Mouse (Mus musculus): ENCODE data around the gene Smad3. TPM values are rescaled to one million over a fixed set of nuclear protein-coding genes. Genes with fewer than 3 reads are reported as not detected.
A peak's percentile ranks its signal among the peaks of the same experiment; 100 is the strongest.

Smad3 gene
- polyA plus RNA-seq, 1 experiment from 2014 or later, result 5.3 TPM

- DNase-seq (ENCODE audit: low spot score), result no peak
- Histone ChIP-seq H3K9me3 (ENCODE audit: control insufficient read depth, low read length) (no peaks in the 10 kb centered on the region), H3K9ac (ENCODE audit: low read length) (no peak overlapping the region), H3K4me1 (replicated peaks; ENCODE audit: control insufficient read depth, insufficient read depth) (no peaks in the 10 kb centered on the region), H3K27me3 (ENCODE audit: control insufficient read depth, insufficient read depth, low read length) (no peaks in the 10 kb centered on the region), H3K27ac (replicated peaks) (no peak overlapping the region), H3K36me3 (ENCODE audit: control insufficient read depth, insufficient read depth, low read length) (peaks cover 2% of the 10 kb centered on the region; the same call in 1 of the 2 replicates), H3K4me2 (replicated peaks; ENCODE audit: low read depth) (no peak overlapping the region), H3K4me3 (ENCODE audit: low read depth, low read length) (no peak overlapping the region)
- ATAC-seq (ENCODE audit: low FRiP score, low TSS enrichment), result no peak
- TF ChIP-seq EP300 (optimal IDR thresholded peaks at IDR 0.05) (no peak), CTCF (IDR thresholded peaks at IDR 0.05; ENCODE audit: low read depth) (peak; percentile 47)
- 91% methylated on average over 4 of the region's 4 CpGs for WGBS
Observed at GRCm38 (mm10) chr9:63632045-63632444, 125.7 kb downstream of the Smad3 start.

GRCm38 (mm10) chr9:63625090-63625756 is 132.6 kb downstream of the Smad3 start:
- TF ChIP-seq EP300 (optimal IDR thresholded peaks at IDR 0.05), result no peak
- no peak for TF ChIP-seq CTCF (IDR thresholded peaks at IDR 0.05; ENCODE audit: low read depth)

GRCm38 (mm10) chr9:63623895-63624569 is 133.8 kb downstream of the Smad3 start:
- Histone ChIP-seq H3K36me3 (ENCODE audit: control insufficient read depth, insufficient read depth, low read length) (peaks cover 9% of the 10 kb centered on the region), H3K27me3 (ENCODE audit: control insufficient read depth, insufficient read depth, low read length) (no peaks in the 10 kb centered on the region), H3K4me2 (replicated peaks; ENCODE audit: low read depth) (no peak overlapping the region), H3K4me1 (replicated peaks; ENCODE audit: control insufficient read depth, insufficient read depth) (no peaks in the 10 kb centered on the region), H3K9ac (ENCODE audit: low read length) (no peak overlapping the region), H3K4me3 (ENCODE audit: low read depth, low read length) (no peak overlapping the region), H3K9me3 (ENCODE audit: control insufficient read depth, low read length) (no peaks in the 10 kb centered on the region), H3K27ac (replicated peaks) (no peak overlapping the region)
- ATAC-seq (ENCODE audit: low FRiP score, low TSS enrichment), result no peak
- no peak for DNase-seq (ENCODE audit: low spot score)
- WGBS, result 81% methylated on average over 15 of the region's 15 CpGs
- TF ChIP-seq CTCF (IDR thresholded peaks at IDR 0.05; ENCODE audit: low read depth), result peak; percentile 24
- TF ChIP-seq EP300 (optimal IDR thresholded peaks at IDR 0.05), result no peak

More at GRCm38 (mm10) chr9:63625090-63625756, 132.6 kb downstream of the Smad3 start:
- Histone ChIP-seq H3K4me3 (ENCODE audit: low read depth, low read length) (no peak overlapping the region), H3K27me3 (ENCODE audit: control insufficient read depth, insufficient read depth, low read length) (no peaks in the 10 kb centered on the region), H3K27ac (replicated peaks) (no peak overlapping the region), H3K4me1 (replicated peaks; ENCODE audit: control insufficient read depth, insufficient read depth) (no peaks in the 10 kb centered on the region), H3K9ac (ENCODE audit: low read length) (no peak overlapping the region), H3K4me2 (replicated peaks; ENCODE audit: low read depth) (no peak overlapping the region), H3K9me3 (ENCODE audit: control insufficient read depth, low read length) (no peaks in the 10 kb centered on the region), H3K36me3 (ENCODE audit: control insufficient read depth, insufficient read depth, low read length) (peaks cover 6% of the 10 kb centered on the region)
- WGBS, result 89% methylated on average over 9 of the region's 9 CpGs
- DNase-seq (ENCODE audit: low spot score) (no peak), ATAC-seq (ENCODE audit: low FRiP score, low TSS enrichment) (no peak)

GRCm38 (mm10) chr9:63617967-63618366 is 139.8 kb downstream of the Smad3 start:
- no peak overlapping the region for H3K4me2 ChIP-seq (replicated peaks; ENCODE audit: low read depth)
- no peaks in the 10 kb centered on the region for H3K27me3 ChIP-seq (ENCODE audit: control insufficient read depth, insufficient read depth, low read length)
- no peak overlapping the region for H3K4me3 ChIP-seq (ENCODE audit: low read depth, low read length)
- no peak overlapping the region for H3K9ac ChIP-seq (ENCODE audit: low read length)
- H3K4me1 ChIP-seq (replicated peaks; ENCODE audit: control insufficient read depth, insufficient read depth), result 0 out of 2 replicates have a peak, but pooled peaks cover 3% of the 10 kb centered on the region
- ATAC-seq (ENCODE audit: low FRiP score, low TSS enrichment) (no peak), DNase-seq (ENCODE audit: low spot score) (no peak)
- TF ChIP-seq CTCF (IDR thresholded peaks at IDR 0.05; ENCODE audit: low read depth), result no peak
- H3K36me3 ChIP-seq (ENCODE audit: control insufficient read depth, insufficient read depth, low read length), result peaks cover 7% of the 10 kb centered on the region
- 68% methylated on average over 2 of the region's 2 CpGs for WGBS
- no peak overlapping the region for H3K27ac ChIP-seq (replicated peaks)
- H3K9me3 ChIP-seq (ENCODE audit: control insufficient read depth, low read length), result no peaks in the 10 kb centered on the region

- no peaks in the 10 kb centered on the region for H3K9me3 ChIP-seq (ENCODE audit: control insufficient read depth, low read length)
- H3K27ac ChIP-seq (replicated peaks), result no peak overlapping the region
- 77% methylated on average over 11 of the region's 11 CpGs for WGBS
- TF ChIP-seq EP300 (optimal IDR thresholded peaks at IDR 0.05), result no peak
- no peak for TF ChIP-seq CTCF (IDR thresholded peaks at IDR 0.05; ENCODE audit: low read depth)
- H3K9ac ChIP-seq (ENCODE audit: low read length), result no peak overlapping the region
- no peak for DNase-seq (ENCODE audit: low spot score)
- H3K36me3 ChIP-seq (ENCODE audit: control insufficient read depth, insufficient read depth, low read length), result no peaks in the 10 kb centered on the region
- ATAC-seq (ENCODE audit: low FRiP score, low TSS enrichment), result no peak
- no peak overlapping the region for H3K4me2 ChIP-seq (replicated peaks; ENCODE audit: low read depth)
- H3K27me3 ChIP-seq (ENCODE audit: control insufficient read depth, insufficient read depth, low read length), result no peaks in the 10 kb centered on the region
- H3K4me1 ChIP-seq (replicated peaks; ENCODE audit: control insufficient read depth, insufficient read depth), result 0 out of 2 replicates have a peak, but pooled peaks cover 3% of the 10 kb centered on the region
- no peak overlapping the region for H3K4me3 ChIP-seq (ENCODE audit: low read depth, low read length)
Observed at GRCm38 (mm10) chr9:63614018-63614985, 143.5 kb downstream of the Smad3 start.

Measured in stomach, postnatal 0 days (tissue).